Mouse (Mus musculus) midbrain, embryonic 13.5 days (tissue): ENCODE measurements around the gene Spo11. TPM values are rescaled to one million over a fixed set of nuclear protein-coding genes. Genes with fewer than 3 reads are reported as not detected.

ENCODE experiments used
- ATAC-seq: fragments of 200-750 bp; cut with Nextera tagmentation; 2 replicates; pipeline ENCODE4 v1.8.0; 2017; ENCODE audit warnings: mild to moderate bottlenecking, moderate TSS enrichment, moderate library complexity
- H3K27ac ChIP-seq: fragments of 300-500 bp; sonication (generic); 2 replicates; pipeline ENCODE4 v1.5.1; 2015; ENCODE audit warnings: inconsistent platforms, mild to moderate bottlenecking, moderate library complexity
- H3K27me3 ChIP-seq: fragments of 300-500 bp; sonication (generic); 2 replicates; pipeline ENCODE4 v1.6.1; 2015; ENCODE audit warnings: mild to moderate bottlenecking, inconsistent platforms
- H3K36me3 ChIP-seq: fragments of 300-500 bp; sonication (generic); 2 replicates; pipeline ENCODE4 v1.6.1; 2015; ENCODE audit warnings: mild to moderate bottlenecking, inconsistent platforms
- H3K4me1 ChIP-seq: fragments of 300-500 bp; sonication (generic); replicated peaks from 2 replicates; pipeline ENCODE4 v1.6.1; 2015; ENCODE audit warnings: inconsistent platforms
- H3K4me2 ChIP-seq: fragments of 300-500 bp; sonication (generic); replicated peaks from 2 replicates; pipeline ENCODE4 v1.6.1; 2015; ENCODE audit warnings: moderate library complexity, mild to moderate bottlenecking, inconsistent platforms
- H3K4me3 ChIP-seq: fragments of 300-500 bp; sonication (generic); replicated peaks from 2 replicates; pipeline ENCODE4 v1.5.1; 2015; ENCODE audit warnings: mild to moderate bottlenecking, inconsistent platforms
- H3K9ac ChIP-seq: fragments of 300-500 bp; sonication (generic); replicated peaks from 2 replicates; pipeline ENCODE4 v1.6.1; 2015; ENCODE audit warnings: mild to moderate bottlenecking, inconsistent platforms
- H3K9me3 ChIP-seq: fragments of 300-500 bp; sonication (generic); 2 replicates; pipeline ENCODE4 v1.6.1; 2016; ENCODE audit warnings: mild to moderate bottlenecking, inconsistent platforms
- WGBS: fragments of 180-500 bp; shearing (Covaris S2); methylation state at CpG from one replicate; pipeline ENCODE4 v1.1.7; 2015; 5-methylcytosine and 5-hydroxymethylcytosine counted together
- polyA plus RNA-seq: library from polyadenylated mRNA; unstranded; fragments of >200 nt; fragmentation: Nextera tagmentation; extraction: Ambion mirVana; gene quantifications from 2 replicates; pipeline ENCODE4 v1.2.1, GENCODE M21; 2015

Spo11 gene
- polyA plus RNA-seq, 1 experiment from 2014 or later = 0.61 TPM

- ATAC-seq = no peak
- H3K4me1 ChIP-seq = peaks cover 14% of the 10 kb centered on the region
These were observed 16.3 kb upstream of the Spo11 start for GRCm38 (mm10) chr2:172961211-172961610.

DNA sequence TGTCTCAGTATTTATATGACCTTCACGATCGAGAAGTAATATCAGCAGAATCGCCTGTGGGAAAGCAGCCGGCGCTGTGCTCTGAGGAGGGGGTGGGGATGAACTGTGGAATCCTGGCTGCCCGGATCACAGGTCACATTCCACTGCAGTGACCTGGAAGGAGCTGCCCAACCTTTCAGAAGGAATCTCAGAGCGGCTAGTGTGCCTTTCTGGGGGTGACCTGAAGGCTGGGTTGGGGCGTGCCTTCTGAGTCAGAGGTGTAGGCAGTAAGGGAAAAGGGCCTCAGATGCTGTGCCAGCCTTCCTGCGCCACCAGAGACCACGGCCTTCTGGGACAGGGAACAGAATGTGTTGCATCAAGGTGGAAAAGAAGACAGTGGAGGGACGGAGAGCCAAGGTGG lies 12.3 kb upstream of the Spo11 start:
- Histone ChIP-seq H3K27me3 (no peaks in the 10 kb centered on the region), H3K4me3 (no peak overlapping the region), H3K9ac (no peak overlapping the region), H3K4me2 (no peak overlapping the region), H3K36me3 (no peaks in the 10 kb centered on the region), H3K27ac (no peak overlapping the region), H3K4me1 (no peaks in the 10 kb centered on the region), H3K9me3 (no peaks in the 10 kb centered on the region)
- no peak for ATAC-seq
- 53% methylated on average over 11 of the region's 11 CpGs for WGBS

More at GRCm38 (mm10) chr2:172961211-172961610, 16.3 kb upstream of the Spo11 start:
- Histone ChIP-seq H3K9me3 (peaks cover 9% of the 10 kb centered on the region; the same call in 1 of the 2 replicates), H3K4me2 (no peak overlapping the region), H3K4me3 (no peak overlapping the region), H3K36me3 (no peaks in the 10 kb centered on the region), H3K27ac (no peak overlapping the region), H3K27me3 (no peaks in the 10 kb centered on the region), H3K9ac (no peak overlapping the region)
- 21% methylated on average over 6 of the region's 6 CpGs for WGBS

DNA sequence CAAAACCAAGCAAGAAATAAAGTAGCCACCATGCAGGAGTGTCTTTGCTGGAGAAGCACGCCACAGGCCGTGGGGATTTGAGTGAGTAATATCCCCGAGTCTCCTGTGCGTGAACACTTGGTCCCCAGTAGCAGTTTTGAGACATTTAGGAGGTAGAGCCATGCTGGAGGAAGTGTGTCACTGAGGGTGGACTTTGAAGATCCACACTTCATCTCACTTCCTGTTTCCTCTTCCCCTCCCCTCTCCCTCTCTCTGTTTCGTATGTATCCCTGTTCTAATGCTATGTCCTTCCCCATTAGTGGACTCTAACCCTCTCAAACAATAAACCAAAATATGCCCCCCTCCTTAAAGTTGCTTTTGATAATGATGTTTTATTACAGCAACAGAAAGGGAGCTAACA lies 11.0 kb upstream of the Spo11 start:
- H3K4me2 ChIP-seq = no peak overlapping the region
- no peak overlapping the region for H3K9ac ChIP-seq
- ATAC-seq = no peak
- no peak overlapping the region for H3K27ac ChIP-seq
- WGBS = 77% methylated on average over 5 of the region's 5 CpGs
- no peaks in the 10 kb centered on the region for H3K36me3 ChIP-seq
- H3K27me3 ChIP-seq = no peaks in the 10 kb centered on the region
- H3K4me1 ChIP-seq = no peaks in the 10 kb centered on the region
- no peak overlapping the region for H3K4me3 ChIP-seq
- H3K9me3 ChIP-seq = no peaks in the 10 kb centered on the region

- Histone ChIP-seq H3K4me3 (no peak overlapping the region), H3K9ac (no peak overlapping the region), H3K36me3 (no peaks in the 10 kb centered on the region), H3K9me3 (no peaks in the 10 kb centered on the region), H3K27ac (no peak overlapping the region), H3K4me1 (peaks cover 8% of the 10 kb centered on the region), H3K4me2 (no peak overlapping the region), H3K27me3 (no peaks in the 10 kb centered on the region; the same call in 1 of the 2 replicates)
- ATAC-seq = no peak
- 86% methylated on average over 2 of the region's 2 CpGs for WGBS
These were observed 5.6 kb upstream of the Spo11 start for GRCm38 (mm10) chr2:172971865-172972264.

DNA sequence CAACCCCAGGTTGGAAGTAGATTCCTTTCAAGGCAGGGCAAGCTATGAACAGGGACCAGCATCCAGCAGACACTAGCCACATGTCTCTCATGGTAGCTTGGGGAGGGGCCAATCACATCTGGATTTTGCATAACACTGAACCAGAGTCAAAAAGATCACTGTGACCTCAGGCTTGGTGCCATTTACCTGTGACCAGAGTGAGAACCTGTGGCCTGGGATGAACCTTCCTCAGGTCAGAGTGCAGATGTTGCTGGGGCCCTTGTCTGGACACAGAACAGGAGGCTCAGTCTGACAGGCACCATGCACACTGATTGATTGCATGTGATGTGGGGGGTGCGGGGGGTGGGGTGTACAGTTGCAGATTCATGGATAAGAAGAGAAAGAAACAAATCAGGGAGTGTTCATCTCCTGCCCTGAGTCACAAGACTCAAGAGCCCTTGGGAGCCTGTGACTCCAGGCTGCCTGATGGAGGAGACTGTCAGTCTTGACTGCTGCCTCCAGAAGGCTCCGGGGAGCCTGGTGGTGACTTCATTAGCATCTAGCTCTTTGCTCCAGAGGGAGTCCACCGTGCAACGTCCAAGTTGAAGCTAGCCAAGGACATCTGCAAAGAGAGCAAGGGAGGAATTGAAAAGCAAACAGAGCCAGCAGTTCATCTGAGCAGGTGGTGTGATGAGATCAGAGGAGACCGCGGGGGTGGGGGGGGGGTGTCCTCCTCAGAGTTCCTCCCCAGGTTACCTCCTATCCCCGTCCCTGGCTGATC lies 3.5 kb upstream of the Spo11 start:
- Histone ChIP-seq H3K4me2 (no peak overlapping the region), H3K9me3 (no peaks in the 10 kb centered on the region), H3K27me3 (no peaks in the 10 kb centered on the region; the same call in 1 of the 2 replicates), H3K36me3 (no peaks in the 10 kb centered on the region), H3K4me1 (peaks cover 20% of the 10 kb centered on the region), H3K9ac (no peak overlapping the region), H3K27ac (no peak overlapping the region), H3K4me3 (no peak overlapping the region)
- no peak for ATAC-seq
- 32% methylated on average over 7 of the region's 7 CpGs for WGBS

GRCm38 (mm10) chr2:172974701-172975100 lies 2.8 kb upstream of the Spo11 start:
- ATAC-seq = no peak
- 28% methylated on average over 7 of the region's 7 CpGs for WGBS
- H3K4me2 ChIP-seq = no peak overlapping the region
- peaks cover 20% of the 10 kb centered on the region for H3K4me1 ChIP-seq
- no peak overlapping the region for H3K27ac ChIP-seq
- no peak overlapping the region for H3K4me3 ChIP-seq
- H3K9ac ChIP-seq = no peak overlapping the region
- H3K36me3 ChIP-seq = no peaks in the 10 kb centered on the region
- no peaks in the 10 kb centered on the region for H3K9me3 ChIP-seq
- no peaks in the 10 kb centered on the region; the same call in 1 of the 2 replicates for H3K27me3 ChIP-seq

DNA sequence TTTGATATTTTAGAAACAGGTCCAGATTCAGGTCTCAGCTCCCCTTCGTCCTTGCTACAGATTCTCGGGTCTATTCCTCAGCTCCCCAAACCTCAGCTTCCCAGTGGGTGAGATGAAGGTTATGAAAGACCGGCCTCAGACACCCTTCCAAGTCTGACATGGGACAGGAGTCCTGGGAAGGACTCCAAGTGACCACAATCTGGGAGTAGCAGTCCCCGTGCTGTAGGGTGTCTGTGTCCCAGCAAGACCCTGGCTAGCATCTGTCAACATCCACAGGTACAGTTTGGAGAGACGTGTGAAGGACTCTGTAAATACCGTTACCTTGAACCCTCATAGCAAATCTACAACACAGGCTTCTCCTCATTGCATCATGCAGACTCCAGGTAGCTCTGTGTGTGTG lies 2.3 kb upstream of the Spo11 start:
- Histone ChIP-seq H3K27ac (no peak overlapping the region), H3K4me1 (peaks cover 20% of the 10 kb centered on the region), H3K36me3 (no peaks in the 10 kb centered on the region), H3K9ac (no peak overlapping the region), H3K4me2 (no peak overlapping the region), H3K4me3 (no peak overlapping the region), H3K27me3 (no peaks in the 10 kb centered on the region; the same call in 1 of the 2 replicates), H3K9me3 (no peaks in the 10 kb centered on the region; the same call in 1 of the 2 replicates)
- no peak for ATAC-seq
- 92% methylated on average over 6 of the region's 6 CpGs for WGBS

DNA sequence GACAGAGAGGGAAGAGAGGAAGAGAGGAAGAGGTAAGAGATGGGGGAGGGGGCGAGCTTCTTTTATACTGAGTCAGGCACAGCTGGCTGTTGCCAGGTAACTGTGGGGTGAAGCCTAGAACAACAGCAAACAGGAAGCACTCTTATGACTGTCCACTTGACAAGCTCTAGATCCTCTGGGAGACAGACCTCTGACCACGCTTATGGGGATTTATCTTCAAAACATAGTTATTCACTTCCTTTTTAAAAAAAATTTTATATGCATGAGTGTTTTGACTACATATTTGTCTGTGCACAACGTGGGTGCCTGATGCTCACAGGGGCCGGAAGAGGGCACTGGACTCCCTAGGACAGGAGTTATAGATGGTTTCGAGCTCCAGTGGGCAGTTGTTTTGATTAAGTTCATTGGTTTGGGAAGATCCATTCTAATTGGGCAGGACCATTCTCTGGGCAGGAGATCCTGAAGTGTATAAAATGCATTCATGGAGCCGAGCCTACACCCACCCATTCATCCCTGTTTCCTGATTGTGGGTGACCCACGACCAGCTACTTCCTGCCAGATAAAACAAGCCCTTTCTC lies 750 bp upstream of the Spo11 start:
- H3K36me3 ChIP-seq = no peaks in the 10 kb centered on the region
- H3K4me3 ChIP-seq = no peak overlapping the region
- H3K9me3 ChIP-seq = no peaks in the 10 kb centered on the region; the same call in 1 of the 2 replicates
- peaks cover 20% of the 10 kb centered on the region for H3K4me1 ChIP-seq
- no peaks in the 10 kb centered on the region; the same call in 1 of the 2 replicates for H3K27me3 ChIP-seq
- 0 out of 2 replicates have a peak overlapping the region, but pooled peaks have one; percentile 33 for H3K4me2 ChIP-seq
- no peak overlapping the region; the same call in 1 of the 2 replicates for H3K27ac ChIP-seq
- no peak overlapping the region for H3K9ac ChIP-seq
- no peak for ATAC-seq
- WGBS = 28% methylated on average over 7 of the region's 7 CpGs

DNA sequence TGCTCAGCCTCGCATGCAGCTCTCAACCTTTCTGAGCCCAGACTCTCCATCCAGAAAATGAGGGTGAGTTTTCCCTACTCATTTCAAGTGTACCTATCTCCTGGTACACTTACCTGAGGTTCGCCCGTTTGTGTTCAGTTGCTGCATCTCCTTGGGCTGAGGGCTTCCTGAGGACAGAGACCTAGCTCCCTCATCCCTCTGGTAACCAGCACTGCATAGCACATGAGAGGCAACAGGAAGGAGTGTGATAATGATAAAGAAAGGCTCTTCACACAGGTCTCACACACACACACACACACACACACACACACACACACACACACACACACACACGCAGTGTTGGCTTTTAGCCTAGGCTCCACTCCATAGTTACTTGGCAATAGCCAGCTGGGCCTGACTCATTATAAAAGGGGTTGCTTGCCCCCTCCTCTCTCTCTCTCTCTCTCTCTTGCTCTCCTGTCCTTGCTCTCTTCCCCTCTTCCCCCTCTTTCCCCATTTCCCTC lies 682 bp downstream of the Spo11 start:
- H3K9me3 ChIP-seq = no peaks in the 10 kb centered on the region; the same call in 1 of the 2 replicates
- H3K4me3 ChIP-seq = no peak overlapping the region
- H3K9ac ChIP-seq = no peak overlapping the region
- H3K27ac ChIP-seq = no peak overlapping the region
- H3K4me2 ChIP-seq = no peak overlapping the region
- H3K36me3 ChIP-seq = no peaks in the 10 kb centered on the region
- peaks cover 20% of the 10 kb centered on the region for H3K4me1 ChIP-seq
- WGBS = 58% methylated on average over 4 of the region's 4 CpGs
- ATAC-seq = no peak; the same call in 1 of the 2 replicates
- no peaks in the 10 kb centered on the region; the same call in 1 of the 2 replicates for H3K27me3 ChIP-seq

- ATAC-seq = no peak
- 92% methylated on average over 42 of the region's 43 CpGs for WGBS
- no peak overlapping the region for H3K4me2 ChIP-seq
- no peak overlapping the region for H3K4me3 ChIP-seq
- H3K27me3 ChIP-seq = no peaks in the 10 kb centered on the region
- H3K27ac ChIP-seq = no peak overlapping the region
- no peaks in the 10 kb centered on the region; the same call in 1 of the 2 replicates for H3K9me3 ChIP-seq
- peaks cover 16% of the 10 kb centered on the region for H3K4me1 ChIP-seq
- H3K36me3 ChIP-seq = no peaks in the 10 kb centered on the region
- no peak overlapping the region for H3K9ac ChIP-seq
These were observed 2.3 kb downstream of the Spo11 start for GRCm38 (mm10) chr2:172979666-172980345.

DNA sequence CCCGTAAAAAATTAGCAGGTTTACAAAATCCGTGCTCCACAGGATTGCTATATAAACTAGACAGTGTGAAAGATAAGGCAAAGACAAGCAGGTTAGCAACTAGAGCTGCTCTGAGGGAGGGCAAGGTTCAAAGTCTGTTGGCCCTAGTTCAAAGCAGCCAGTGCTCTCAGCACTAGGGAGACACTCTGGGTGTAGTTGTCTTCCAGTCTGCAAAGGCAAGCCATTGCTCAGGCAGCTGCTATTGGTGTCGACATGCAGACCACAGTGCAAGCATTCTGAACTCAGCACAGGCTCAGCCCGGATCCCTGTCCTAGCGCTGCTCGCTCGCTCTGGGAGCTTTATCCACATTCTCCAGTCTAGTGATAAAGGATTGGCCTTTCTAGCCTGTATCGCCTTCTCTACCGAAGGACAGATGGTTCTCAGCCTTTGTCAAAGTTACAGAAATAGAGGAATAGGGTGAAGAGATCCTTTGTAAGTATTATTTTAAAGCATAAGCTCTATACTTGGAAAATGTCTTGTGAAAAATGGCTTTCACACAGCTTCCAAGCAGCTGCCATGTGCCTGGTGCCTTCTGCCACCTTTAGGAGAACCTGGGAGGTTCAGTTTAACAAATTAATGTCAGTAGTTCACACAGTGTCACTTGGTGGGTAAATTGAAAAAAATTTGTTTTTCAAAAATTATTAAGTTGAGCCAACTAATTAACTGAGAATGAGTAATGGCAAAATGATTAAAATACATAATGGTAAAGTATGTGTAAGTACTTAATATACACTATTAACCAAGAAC lies 5.5 kb downstream of the Spo11 start:
- no peaks in the 10 kb centered on the region; the same call in 1 of the 2 replicates for H3K9me3 ChIP-seq
- H3K4me2 ChIP-seq = no peak overlapping the region
- H3K4me1 ChIP-seq = peaks cover under 1% of the 10 kb centered on the region; the same call in 1 of the 2 replicates
- H3K27me3 ChIP-seq = no peaks in the 10 kb centered on the region
- H3K9ac ChIP-seq = no peak overlapping the region
- H3K36me3 ChIP-seq = no peaks in the 10 kb centered on the region
- WGBS = 83% methylated on average over 9 of the region's 9 CpGs
- H3K4me3 ChIP-seq = no peak overlapping the region
- no peak overlapping the region for H3K27ac ChIP-seq
- no peak for ATAC-seq
